Mouse (Mus musculus) right cerebral cortex, adult 2 months (tissue): ENCODE measurements around the gene Nebl.

ENCODE experiments used
- DNase-seq, 2 experiments: peaks; one replicate each; pipeline ENCODE4 v3.0.0; 2021 to 2022; ENCODE audit warnings: low spot score in 2 of 2

Gene Nebl

GRCm38 (mm10) chr2:17523791-17524190, 207.5 kb downstream of the Nebl start:
- no peak for DNase-seq

- no peak for DNase-seq
Measured at GRCm38 (mm10) chr2:17515686-17516085, 215.6 kb downstream of the Nebl start.

GRCm38 (mm10) chr2:17514765-17515164, 216.5 kb downstream of the Nebl start:
- DNase-seq: no peak

GRCm38 (mm10) chr2:17509942-17510341, 221.3 kb downstream of the Nebl start:
- DNase-seq: no peak

GRCm38 (mm10) chr2:17507362-17507761, 223.9 kb downstream of the Nebl start:
- DNase-seq: no peak

- no peak for DNase-seq
Measured at GRCm38 (mm10) chr2:17504115-17504774, 227.0 kb downstream of the Nebl start.

- no peak for DNase-seq
Measured at GRCm38 (mm10) chr2:17501075-17501474, 230.2 kb downstream of the Nebl start.

GRCm38 (mm10) chr2:17465517-17466174, 265.6 kb downstream of the Nebl start:
- DNase-seq: no peak

- DNase-seq: no peak
Measured at GRCm38 (mm10) chr2:17460434-17460833, 270.8 kb downstream of the Nebl start.

- DNase-seq: peak; percentile 7
Measured at GRCm38 (mm10) chr2:17453676-17454075, 277.6 kb downstream of the Nebl start.

GRCm38 (mm10) chr2:17448341-17448740, 282.9 kb downstream of the Nebl start:
- no peak for DNase-seq

- DNase-seq: no peak
Measured at GRCm38 (mm10) chr2:17443581-17443980, 287.7 kb downstream of the Nebl start.

GRCm38 (mm10) chr2:17438317-17438716, 292.9 kb downstream of the Nebl start:
- no peak for DNase-seq

GRCm38 (mm10) chr2:17436739-17437440, 294.4 kb downstream of the Nebl start:
- no peak for DNase-seq

- no peak for DNase-seq
Measured at GRCm38 (mm10) chr2:17435217-17435616, 296.0 kb downstream of the Nebl start.

- DNase-seq: no peak
Measured at GRCm38 (mm10) chr2:17429028-17429427, 302.2 kb downstream of the Nebl start.

GRCm38 (mm10) chr2:17428156-17428555, 303.1 kb downstream of the Nebl start:
- no peak for DNase-seq

GRCm38 (mm10) chr2:17422967-17423366, 308.3 kb downstream of the Nebl start:
- peak; percentile 27 to 69 for DNase-seq

GRCm38 (mm10) chr2:17415347-17415746, 315.9 kb downstream of the Nebl start:
- no peak for DNase-seq

- DNase-seq: no peak
Measured at GRCm38 (mm10) chr2:17414324-17414723, 316.9 kb downstream of the Nebl start.

GRCm38 (mm10) chr2:17413496-17414268, 317.6 kb downstream of the Nebl start:
- DNase-seq: peak; percentile 45 to 59

- DNase-seq: no peak
Measured at GRCm38 (mm10) chr2:17409276-17409675, 322.0 kb downstream of the Nebl start.
